Mouse (Mus musculus) stomach, postnatal 0 days (tissue): ENCODE results near the gene Gdf7. TPM values are rescaled to one million over a fixed set of nuclear protein-coding genes. Genes with fewer than 3 reads are reported as not detected.

Source experiments
- ATAC-seq: fragments of 200-750 bp; cut with Nextera tagmentation; 2 replicates; pipeline ENCODE4 v1.8.0; 2017; ENCODE audit not compliant: low FRiP score, low TSS enrichment
- DNase-seq: peaks from one replicate; pipeline ENCODE4 v3.0.0-alpha.2; 2016; ENCODE audit warnings: low spot score
- H3K27ac ChIP-seq: fragments of 300-500 bp; sonication (generic); replicated peaks from 2 replicates; pipeline ENCODE4 v1.5.1; 2014; ENCODE audit warnings: mild to moderate bottlenecking, control low read depth
- H3K27me3 ChIP-seq: fragments of 300-500 bp; sonication (generic); 2 replicates; pipeline ENCODE4 v1.6.1; 2014; ENCODE audit warnings: low read length; ENCODE audit not compliant: control insufficient read depth, insufficient read depth
- H3K36me3 ChIP-seq: fragments of 300-500 bp; sonication (generic); 2 replicates; pipeline ENCODE4 v1.6.1; 2014; ENCODE audit warnings: low read length, mixed read lengths; ENCODE audit not compliant: control insufficient read depth, insufficient read depth
- H3K4me1 ChIP-seq: fragments of 300-500 bp; sonication (generic); replicated peaks from 2 replicates; pipeline ENCODE4 v1.6.1; 2014; ENCODE audit warnings: antibody characterized with exemption; ENCODE audit not compliant: control insufficient read depth, insufficient read depth
- H3K4me2 ChIP-seq: fragments of 300-500 bp; sonication (generic); replicated peaks from 2 replicates; pipeline ENCODE4 v1.6.1; 2014; ENCODE audit warnings: low read depth, mild to moderate bottlenecking, control low read depth, moderate library complexity
- H3K4me3 ChIP-seq: fragments of 300-500 bp; sonication (generic); 2 replicates; pipeline ENCODE4 v1.5.1; 2014; ENCODE audit warnings: low read depth, low read length, control low read depth
- H3K9ac ChIP-seq: fragments of 300-500 bp; sonication (generic); 2 replicates; pipeline ENCODE4 v1.6.1; 2014; ENCODE audit warnings: mild to moderate bottlenecking, low read length, control low read depth, mixed read lengths
- H3K9me3 ChIP-seq: fragments of 300-500 bp; sonication (generic); 2 replicates; pipeline ENCODE4 v1.6.1; 2016; ENCODE audit warnings: low read length; ENCODE audit not compliant: control insufficient read depth
- CTCF ChIP-seq: IDR thresholded peaks from 2 replicates; pipeline ENCODE4 v1.5.1; 2016; ENCODE audit warnings: antibody characterized with exemption, low read depth, mild to moderate bottlenecking, moderate library complexity
- EP300 ChIP-seq: optimal IDR thresholded peaks from 2 replicates; pipeline ENCODE3; 2016; ENCODE audit warnings: antibody characterized with exemption
- WGBS: fragments of 180-500 bp; shearing (Covaris S2); extraction: QIAGEN DNeasy Blood & Tissue Kit; methylation state at CpG from one replicate; pipeline ENCODE4 v1.1.7; 2014; 5-methylcytosine and 5-hydroxymethylcytosine counted together
- polyA plus RNA-seq: library from polyadenylated mRNA; unstranded; fragments of >200 nt; fragmentation: Nextera tagmentation; extraction: Ambion mirVana; gene quantifications from 2 replicates; pipeline ENCODE4 v1.2.1, GENCODE M21; 2015

Gene Gdf7
- polyA plus RNA-seq, 1 experiment from 2014 or later = not detected

DNA sequence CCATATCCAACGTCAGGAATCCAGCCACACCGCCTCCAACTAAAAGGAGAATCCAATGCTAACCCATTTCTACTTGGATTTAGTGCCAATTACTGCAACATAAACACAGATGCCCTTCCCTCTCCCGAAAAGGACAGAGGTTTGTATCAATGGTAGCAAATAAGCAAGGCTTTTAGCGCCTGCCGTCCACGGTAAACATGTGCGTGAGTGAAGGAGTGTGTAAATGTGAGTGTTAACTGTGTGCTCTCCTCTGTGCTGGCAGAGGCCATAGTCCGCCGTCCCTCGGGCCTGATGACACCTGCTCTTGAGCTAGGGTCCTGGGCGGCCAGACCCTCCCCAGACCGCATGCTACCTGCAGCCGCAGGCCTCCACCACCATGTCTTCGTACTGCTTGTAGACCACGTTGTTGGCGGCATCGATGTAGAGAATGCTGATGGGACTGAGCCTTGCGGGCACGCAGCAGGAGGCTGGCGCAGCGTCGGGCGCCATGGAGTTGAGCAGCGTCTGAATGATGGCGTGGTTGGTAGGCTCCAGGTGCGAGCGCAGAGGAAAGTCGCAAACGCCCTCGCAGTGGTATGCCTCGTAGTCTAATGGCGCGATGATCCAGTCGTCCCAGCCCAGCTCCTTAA is 4.1 kb downstream of the Gdf7 start:
- Histone ChIP-seq H3K4me2 (peak overlapping the region; percentile 60), H3K9me3 (no peaks in the 10 kb centered on the region), H3K36me3 (no peaks in the 10 kb centered on the region), H3K27me3 (peaks cover 37% of the 10 kb centered on the region), H3K4me3 (peak overlapping the region; percentile 37), H3K4me1 (0 out of 2 replicates have a peak, but pooled peaks cover 6% of the 10 kb centered on the region), H3K9ac (no peak overlapping the region), H3K27ac (no peak overlapping the region)
- TF ChIP-seq EP300 (no peak), CTCF (no peak)
- 8% methylated on average over 33 of the region's 34 CpGs for WGBS
- ATAC-seq = no peak
- DNase-seq = no peak

- ATAC-seq (no peak), DNase-seq (no peak)
- no peaks in the 10 kb centered on the region for H3K9me3 ChIP-seq
- 0 out of 2 replicates have a peak, but pooled peaks cover 6% of the 10 kb centered on the region for H3K4me1 ChIP-seq
- 83% methylated on average over 2 of the region's 2 CpGs for WGBS
- no peak overlapping the region for H3K27ac ChIP-seq
- H3K9ac ChIP-seq = no peak overlapping the region
- H3K36me3 ChIP-seq = no peaks in the 10 kb centered on the region
- TF ChIP-seq EP300 (no peak), CTCF (no peak)
- H3K4me3 ChIP-seq = no peak overlapping the region
- H3K27me3 ChIP-seq = peaks cover 31% of the 10 kb centered on the region
- no peak overlapping the region for H3K4me2 ChIP-seq
These were observed 5.6 kb downstream of the Gdf7 start for GRCm38 (mm10) chr12:8296154-8296553.

DNA sequence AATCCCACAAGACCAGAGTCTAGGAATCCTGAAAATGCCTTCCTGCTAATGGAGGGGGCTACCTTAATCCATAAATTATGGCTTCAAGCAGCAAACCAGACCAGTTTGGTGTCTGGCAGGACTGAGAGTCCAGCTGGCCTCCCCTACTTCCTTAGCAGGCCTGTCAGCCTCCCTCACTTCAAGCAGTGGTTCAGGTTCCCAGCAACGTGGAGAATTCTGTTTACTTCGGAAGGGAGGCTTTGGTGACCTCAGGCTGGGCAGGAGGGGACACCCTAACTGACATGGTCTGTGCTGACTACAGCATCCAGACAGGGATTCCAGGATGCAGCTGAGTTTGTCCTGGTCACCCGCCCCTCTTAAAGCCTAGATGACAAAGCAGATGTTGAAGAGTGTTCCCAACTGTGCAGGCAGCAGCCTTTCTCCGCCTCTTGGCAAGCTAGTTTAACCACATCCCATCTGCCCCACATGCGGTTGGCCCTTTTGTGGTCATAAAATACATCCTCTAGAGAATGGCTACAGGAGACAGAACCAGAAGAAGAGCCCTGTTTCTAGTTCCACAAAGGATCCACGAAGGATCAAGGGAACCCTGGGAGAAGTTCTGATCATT is 6.3 kb downstream of the Gdf7 start:
- no peak for TF ChIP-seq CTCF
- TF ChIP-seq EP300 = no peak
- WGBS = 41% methylated on average over 6 of the region's 6 CpGs
- Histone ChIP-seq H3K9me3 (no peaks in the 10 kb centered on the region), H3K27ac (no peak overlapping the region), H3K27me3 (peaks cover 24% of the 10 kb centered on the region), H3K4me3 (no peak overlapping the region), H3K4me2 (no peak overlapping the region), H3K9ac (no peak overlapping the region), H3K4me1 (0 out of 2 replicates have a peak, but pooled peaks cover 6% of the 10 kb centered on the region), H3K36me3 (no peaks in the 10 kb centered on the region)
- ATAC-seq (no peak), DNase-seq (no peak)

GRCm38 (mm10) chr12:8291157-8291853 is 10.4 kb downstream of the Gdf7 start:
- WGBS = 66% methylated on average over 15 of the region's 15 CpGs
- no peaks in the 10 kb centered on the region for H3K9me3 ChIP-seq
- no peaks in the 10 kb centered on the region for H3K36me3 ChIP-seq
- no peak for DNase-seq
- ATAC-seq = no peak
- H3K27ac ChIP-seq = no peak overlapping the region
- no peaks in the 10 kb centered on the region for H3K4me1 ChIP-seq
- no peak overlapping the region for H3K4me2 ChIP-seq
- H3K27me3 ChIP-seq = 0 out of 2 replicates have a peak, but pooled peaks cover 3% of the 10 kb centered on the region
- no peak overlapping the region for H3K4me3 ChIP-seq
- no peak for TF ChIP-seq EP300
- TF ChIP-seq CTCF = no peak
- H3K9ac ChIP-seq = no peak overlapping the region

GRCm38 (mm10) chr12:8289499-8289898 is 12.3 kb downstream of the Gdf7 start:
- Histone ChIP-seq H3K9me3 (no peaks in the 10 kb centered on the region), H3K9ac (no peak overlapping the region), H3K4me3 (no peak overlapping the region), H3K36me3 (no peaks in the 10 kb centered on the region; the same call in 1 of the 2 replicates), H3K27ac (no peak overlapping the region), H3K4me1 (no peaks in the 10 kb centered on the region), H3K4me2 (no peak overlapping the region), H3K27me3 (no peaks in the 10 kb centered on the region)
- no peak for ATAC-seq
- no peak for DNase-seq
- WGBS = 91% methylated on average over 8 of the region's 8 CpGs
- TF ChIP-seq EP300 = no peak
- TF ChIP-seq CTCF = no peak

DNA sequence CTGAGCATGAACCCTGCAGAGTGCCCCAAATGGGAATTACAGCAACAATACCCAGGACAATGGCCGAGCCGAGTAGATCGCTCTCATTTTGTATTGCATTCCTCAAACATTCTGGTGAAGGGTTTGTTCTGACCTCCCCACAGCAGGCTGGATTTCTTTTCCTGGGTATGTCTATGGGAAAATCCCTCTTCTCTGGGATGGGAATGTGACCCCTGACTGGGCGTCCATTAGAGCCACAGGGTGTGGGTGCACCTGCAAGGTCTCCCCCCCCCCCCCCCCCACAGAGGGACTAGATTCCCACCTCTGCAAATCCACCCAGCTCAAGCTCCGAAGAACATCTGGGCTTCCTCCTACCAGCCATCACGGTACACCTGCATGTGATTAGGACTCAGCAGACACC is 12.7 kb downstream of the Gdf7 start:
- H3K36me3 ChIP-seq = no peaks in the 10 kb centered on the region; the same call in 1 of the 2 replicates
- no peaks in the 10 kb centered on the region for H3K4me1 ChIP-seq
- no peak for DNase-seq
- WGBS = 84% methylated on average over 6 of the region's 6 CpGs
- no peak overlapping the region for H3K4me2 ChIP-seq
- ATAC-seq = no peak
- no peak overlapping the region for H3K4me3 ChIP-seq
- no peaks in the 10 kb centered on the region for H3K9me3 ChIP-seq
- H3K27me3 ChIP-seq = no peaks in the 10 kb centered on the region
- H3K27ac ChIP-seq = no peak overlapping the region
- H3K9ac ChIP-seq = no peak overlapping the region
- TF ChIP-seq CTCF (no peak), EP300 (no peak)
